Mouse (Mus musculus) cortical plate, adult 2 months (tissue): ENCODE measurements around the gene Pknox2.

ENCODE experiments used
- CTCF ChIP-seq: fragments of 200-500 bp; IDR thresholded peaks from 2 replicates; pipeline ENCODE4 v1.5.1; 2011; ENCODE audit warnings: mild to moderate bottlenecking, control low read depth, low read length; ENCODE audit not compliant: insufficient read depth; ENCODE audit errors: extremely low read depth
- POLR2A ChIP-seq: fragments of 200-500 bp; IDR thresholded peaks from 2 replicates; pipeline ENCODE4 v1.6.1; 2011; ENCODE audit warnings: mild to moderate bottlenecking, low read length, control low read depth; ENCODE audit not compliant: insufficient read depth; ENCODE audit errors: extremely low read depth

DNA sequence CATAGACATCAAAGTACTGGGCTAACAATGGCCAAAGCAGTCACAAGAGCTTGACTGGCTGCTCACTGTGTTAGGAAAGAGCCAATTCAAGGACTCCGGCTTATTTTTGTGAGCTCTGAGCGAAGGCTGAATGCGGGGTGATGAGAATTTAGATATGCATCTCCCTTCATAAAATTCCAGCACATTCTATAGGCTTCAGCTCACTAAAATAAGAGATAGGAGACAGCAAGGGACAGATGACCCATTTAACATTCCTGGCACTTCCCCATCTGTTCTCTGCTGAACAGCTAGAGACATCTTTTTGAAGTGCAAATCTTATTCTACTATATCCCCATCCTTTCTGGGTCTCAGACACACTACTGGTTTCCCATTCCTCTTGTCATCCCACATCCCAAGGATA lies 147.8 kb downstream of the Pknox2 start:
- TF ChIP-seq CTCF (no peak), POLR2A (no peak)
